Mouse (Mus musculus): ENCODE results near the gene Kazald1.

- TF ChIP-seq CTCF (IDR thresholded peaks at IDR 0.05; ENCODE audit: low read depth) = peak; percentile 36
- no peak for TF ChIP-seq EP300 (optimal IDR thresholded peaks at IDR 0.05)
Observed at GRCm38 (mm10) chr19:45046523-45047321, 28.3 kb upstream of the Kazald1 start.

Data from stomach, postnatal 0 days (tissue).